Mouse (Mus musculus): ENCODE results near the gene Sbno2. TPM values are rescaled to one million over a fixed set of nuclear protein-coding genes. Genes with fewer than 3 reads are reported as not detected.
"Not testable (repeated sequence)": the region's sequence is repeated elsewhere in the genome, so short reads cannot be mapped to it uniquely, and the experiment has no call there.

Gene Sbno2
- total RNA-seq, 2 experiments from 2014 or later = 14.5 to 25.5 TPM

DNA sequence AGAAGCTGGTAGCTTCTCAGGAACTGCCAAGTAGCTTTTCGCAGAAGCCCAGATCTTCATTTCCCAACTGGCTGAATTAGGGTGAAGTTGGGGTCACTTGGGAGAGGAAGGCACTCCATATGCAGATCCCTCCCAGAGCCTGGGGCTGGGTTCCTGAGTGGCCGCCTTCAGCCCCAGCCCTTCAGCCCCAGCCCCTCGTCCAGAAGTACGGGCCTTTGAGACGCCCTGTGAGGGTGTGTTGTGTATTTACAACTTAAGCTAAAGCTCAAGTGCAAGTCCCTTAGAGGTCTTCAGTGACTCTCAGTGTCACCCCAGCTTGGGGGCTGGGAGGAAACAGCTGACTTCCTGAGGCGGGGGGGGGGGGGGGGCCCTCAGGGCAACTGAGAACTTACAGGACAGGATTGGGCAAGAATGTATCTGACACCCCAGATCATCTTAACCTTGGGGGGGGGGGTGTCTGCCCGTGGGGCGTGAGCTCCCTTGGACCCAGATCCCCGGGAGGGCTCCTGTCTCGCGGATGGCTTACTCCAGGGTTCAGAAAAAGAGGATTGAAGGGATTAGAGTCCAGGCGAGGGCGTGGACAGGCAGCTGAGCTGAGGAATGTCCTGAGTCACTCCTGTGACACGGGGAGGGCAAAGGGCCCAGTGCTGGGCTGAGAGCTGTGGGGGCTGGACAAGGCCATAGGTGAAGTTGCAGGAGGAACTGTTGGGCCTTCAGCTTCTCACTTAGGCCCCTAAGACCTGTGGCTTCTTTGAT, 53.6 kb downstream of the Sbno2 start:
- no peak for DNase-seq (ENCODE audit: low spot score in 2 of 2)
- intact Hi-C loops (cut with DNase I) = loop anchor here (5.0 kb wide), 1 partner anchor 61 kb away; no protein-coding TSS in a partner anchor

DNA sequence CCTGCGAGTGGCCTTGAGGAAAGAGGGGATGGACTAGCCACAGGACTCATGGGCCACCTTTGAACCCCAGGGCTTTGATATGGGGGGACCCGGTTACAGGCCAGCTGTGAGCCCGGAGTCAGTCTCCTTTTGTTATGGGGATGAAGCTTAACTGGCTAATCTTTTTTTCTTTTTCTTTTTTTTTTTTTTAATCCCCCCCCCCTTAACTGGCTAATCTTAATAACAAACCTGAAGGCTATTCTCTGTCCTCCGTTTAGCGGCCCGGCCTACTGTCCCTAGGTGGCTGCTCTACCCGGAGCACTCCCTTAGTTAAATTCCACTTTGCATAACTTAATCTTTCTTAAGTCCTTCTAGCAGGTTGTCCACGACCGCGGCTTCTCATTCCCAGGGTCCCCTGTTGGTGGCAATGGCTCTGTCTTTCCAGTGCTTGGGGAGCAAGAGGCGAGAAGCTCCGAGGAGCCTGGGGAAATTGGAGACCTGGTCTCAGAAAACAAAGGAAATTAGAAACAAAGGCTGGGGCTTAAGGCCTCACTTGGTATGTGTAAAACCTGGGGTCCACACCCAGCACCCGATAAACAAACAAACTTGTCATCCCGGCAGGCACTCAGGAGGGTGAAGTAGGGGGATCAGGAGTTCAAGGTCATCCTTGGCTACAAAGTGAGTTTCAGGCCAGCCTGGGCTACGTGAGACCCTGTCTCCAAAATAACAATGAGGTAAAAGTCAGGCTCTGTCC, 54.3 kb downstream of the Sbno2 start:
- DNase-seq (ENCODE audit: low spot score in 2 of 2) = no peak
- intact Hi-C loops (cut with DNase I) = loop anchor here (5.0 kb wide), 1 partner anchor 61 kb away; no protein-coding TSS in a partner anchor

GRCm38 (mm10) chr10:80050244-80050643, 55.1 kb downstream of the Sbno2 start:
- intact Hi-C loops (cut with DNase I) = loop anchor here (5.0 kb wide), 1 partner anchor 62 kb away; no protein-coding TSS in a partner anchor
- no peak for DNase-seq (ENCODE audit: low spot score in 2 of 2)

- intact Hi-C loops (cut with DNase I) = no loop called here
- DNase-seq (ENCODE audit: low spot score in 2 of 2) = no peak
These were observed 56.5 kb downstream of the Sbno2 start for GRCm38 (mm10) chr10:80048834-80049233.

DNA sequence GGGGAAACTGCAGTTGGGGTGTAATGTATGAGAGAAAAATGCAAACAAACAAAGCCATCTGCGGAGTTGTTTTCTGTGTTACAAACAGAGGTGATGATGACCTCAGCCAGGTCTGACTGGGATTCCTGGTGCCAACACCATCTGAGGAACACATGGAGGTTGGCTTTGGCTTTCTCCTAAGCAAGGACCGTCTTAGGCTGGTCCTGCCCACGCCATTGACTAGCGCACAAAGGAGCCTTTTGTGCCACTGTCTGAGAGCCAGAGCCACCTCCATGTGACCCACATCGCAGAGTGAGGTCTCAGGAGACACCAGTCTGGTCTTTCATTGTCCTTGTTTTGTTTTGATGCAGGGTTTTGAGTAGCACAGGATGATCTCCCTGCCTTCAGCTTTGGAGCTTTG, 57.0 kb downstream of the Sbno2 start:
- intact Hi-C loops (cut with DNase I) = no loop called here
- no peak for DNase-seq (ENCODE audit: low spot score in 2 of 2)

GRCm38 (mm10) chr10:80047041-80047565, 58.3 kb downstream of the Sbno2 start, which contains the start of gene Gpx4:
Gene Gpx4, plus strand, starts transcription at chr10:80047166.
- intact Hi-C loops (cut with DNase I) = no loop called here
- DNase-seq (ENCODE audit: low spot score in 2 of 2) = no peak

- intact Hi-C loops (cut with DNase I) = no loop called here
- no peak for DNase-seq (ENCODE audit: low spot score in 2 of 2)
These were observed 59.6 kb downstream of the Sbno2 start for GRCm38 (mm10) chr10:80045766-80046165.

DNA sequence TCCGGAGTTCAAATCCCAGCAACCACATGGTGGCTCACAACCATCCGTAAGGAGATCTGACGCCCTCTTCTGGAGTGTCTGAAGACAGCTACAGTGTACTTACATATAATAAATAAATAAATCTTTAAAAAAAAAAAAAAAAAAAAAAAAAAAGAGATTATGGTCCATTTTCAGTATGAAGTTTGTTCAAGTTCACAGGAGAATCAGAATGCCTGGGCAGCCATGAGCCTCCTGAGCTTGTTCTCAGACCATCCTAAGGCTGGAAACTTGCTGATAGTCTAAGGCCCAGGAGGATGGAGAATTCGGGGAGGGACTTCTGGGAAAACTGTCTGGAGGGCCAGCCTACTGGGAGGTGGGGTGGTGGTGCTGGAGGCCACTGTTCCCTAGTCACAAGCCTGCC, 60.0 kb downstream of the Sbno2 start:
- DNase-seq (ENCODE audit: low spot score in 2 of 2); intact Hi-C loops (cut with DNase I): not testable (repeated sequence)

DNA sequence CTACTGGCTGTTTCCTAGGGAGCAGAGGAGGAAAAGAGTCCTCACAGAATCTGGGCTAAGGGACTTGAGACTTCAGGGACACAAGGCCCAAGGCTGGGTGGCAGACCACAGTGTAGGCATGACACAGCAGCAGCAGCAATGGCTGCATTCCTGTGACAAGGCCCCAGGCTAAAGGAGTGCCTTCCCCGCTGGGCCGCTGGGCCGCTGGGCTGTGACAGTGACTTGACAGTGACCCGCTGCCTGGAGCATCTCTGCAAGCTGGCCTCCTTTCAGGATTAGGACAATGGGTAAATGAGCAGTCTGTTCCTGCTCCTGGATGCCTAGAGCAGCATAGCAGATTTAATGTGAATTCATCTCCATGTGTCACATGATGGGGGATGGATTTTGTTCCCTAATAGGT, 61.3 kb downstream of the Sbno2 start:
- intact Hi-C loops (cut with DNase I) = no loop called here
- no peak for DNase-seq (ENCODE audit: low spot score in 2 of 2)

- DNase-seq (ENCODE audit: low spot score in 2 of 2); intact Hi-C loops (cut with DNase I): not testable (repeated sequence)
These were observed 63.8 kb downstream of the Sbno2 start for GRCm38 (mm10) chr10:80041409-80042060.

- peak; percentile 96 to 97 for DNase-seq (ENCODE audit: low spot score in 2 of 2)
- intact Hi-C loops (cut with DNase I) = loop anchor here (2.0 kb wide), 3 partner anchors 43 to 75 kb away; partner anchors contain the start of genes Abca7, Stk11 and Tmem259
These were observed 65.8 kb downstream of the Sbno2 start, which contains the start of gene Polr2e for GRCm38 (mm10) chr10:80039559-80039979. Gene Polr2e, minus strand, starts transcription at chr10:80039795.

- no peak for DNase-seq (ENCODE audit: low spot score in 2 of 2)
- intact Hi-C loops (cut with DNase I) = no loop called here
These were observed 68.5 kb downstream of the Sbno2 start for GRCm38 (mm10) chr10:80036832-80037231.

GRCm38 (mm10) chr10:80035686-80036085, 69.7 kb downstream of the Sbno2 start:
- no peak for DNase-seq (ENCODE audit: low spot score in 2 of 2)
- intact Hi-C loops (cut with DNase I) = no loop called here

- DNase-seq (ENCODE audit: low spot score in 2 of 2) = no peak
- intact Hi-C loops (cut with DNase I) = no loop called here
These were observed 70.2 kb downstream of the Sbno2 start for GRCm38 (mm10) chr10:80035148-80035547.

GRCm38 (mm10) chr10:80033511-80034391, 71.6 kb downstream of the Sbno2 start:
- DNase-seq (ENCODE audit: low spot score in 2 of 2) = peak in 1 of 2 experiments; percentile 25

GRCm38 (mm10) chr10:80032799-80033480, 72.4 kb downstream of the Sbno2 start:
- intact Hi-C loops (cut with DNase I) = no loop called here
- DNase-seq (ENCODE audit: low spot score in 2 of 2) = no peak

More at GRCm38 (mm10) chr10:80033511-80034391, 71.6 kb downstream of the Sbno2 start:
- intact Hi-C loops (cut with DNase I) = no loop called here

- DNase-seq (ENCODE audit: low spot score in 2 of 2) = no peak
- intact Hi-C loops (cut with DNase I) = no loop called here
These were observed 74.6 kb downstream of the Sbno2 start for GRCm38 (mm10) chr10:80030736-80031135.

DNA sequence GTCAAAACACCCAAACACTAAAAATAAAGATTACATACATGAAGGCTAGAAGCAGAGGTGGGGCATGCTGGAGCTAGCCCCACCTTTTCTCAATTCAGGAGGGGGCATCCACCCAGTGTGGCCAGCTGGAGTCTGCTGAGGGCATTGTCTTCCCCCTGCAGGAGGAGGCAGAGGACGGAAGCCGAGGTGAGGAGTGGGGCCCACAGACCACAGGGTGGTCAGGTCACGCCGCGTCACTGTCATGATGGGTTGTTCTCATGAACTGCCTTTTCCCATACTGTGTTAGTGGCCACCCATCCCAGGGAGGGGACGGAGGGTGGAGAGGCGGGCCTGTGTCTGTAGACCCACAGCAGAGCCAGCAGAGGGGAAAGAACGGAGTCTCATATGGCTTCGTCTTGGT, 75.2 kb downstream of the Sbno2 start:
- intact Hi-C loops (cut with DNase I) = no loop called here

More for the DNA sequence above, 75.2 kb downstream of the Sbno2 start:
- no peak for DNase-seq (ENCODE audit: low spot score in 2 of 2)
